In genomic region chr13:99277521-99277920, GRCm38 (mm10) we compare ENCODE assay signal across 34 mouse cellular contexts.
"Had no signal": no experiment of that assay in that cellular context is flagged by ENCODE, and none has a peak within 500 bp of the region (broad histone marks: within the 10 kb centered on the region; RNA-seq: fewer than 3 reads in every experiment).

No protein-coding gene starts in this region.

- H3K4me1 ChIP-seq: heart, embryonic 15.5 days; hindbrain, embryonic 12.5 days; hindbrain, embryonic 13.5 days; hindbrain, embryonic 15.5 days; intestine, embryonic 15.5 days; kidney, embryonic 15.5 days had no signal

- H3K4me3 ChIP-seq: heart, embryonic 12.5 days; heart, embryonic 13.5 days; heart, embryonic 15.5 days; hindbrain, embryonic 10.5 days; hindbrain, embryonic 12.5 days; hindbrain, embryonic 13.5 days; hindbrain, embryonic 15.5 days; intestine, embryonic 15.5 days; kidney, embryonic 15.5 days; layer of hippocampus, adult 2 months; left cerebral cortex, adult 2 months had no signal

- H3K27ac ChIP-seq: heart, embryonic 13.5 days; heart, embryonic 15.5 days; hindbrain, embryonic 10.5 days; hindbrain, embryonic 12.5 days; hindbrain, embryonic 13.5 days; hindbrain, embryonic 14.5 days; hindbrain, embryonic 15.5 days; hindbrain, postnatal 0 days; intestine, embryonic 15.5 days; kidney, embryonic 15.5 days; kidney, postnatal 0 days; layer of hippocampus, adult 2 months; left cerebral cortex, adult 2 months had no signal

- H3K4me2 ChIP-seq: heart, embryonic 11.5 days; heart, embryonic 12.5 days; heart, embryonic 13.5 days; heart, embryonic 15.5 days; hindbrain, embryonic 12.5 days; hindbrain, embryonic 13.5 days; hindbrain, embryonic 14.5 days; hindbrain, embryonic 15.5 days; intestine, embryonic 15.5 days; kidney, embryonic 15.5 days had no signal

- H3K36me3 ChIP-seq: heart, embryonic 12.5 days; heart, embryonic 13.5 days; heart, embryonic 15.5 days; hindbrain, embryonic 10.5 days; hindbrain, embryonic 12.5 days; hindbrain, embryonic 13.5 days; hindbrain, embryonic 15.5 days; intestine, embryonic 15.5 days; kidney, embryonic 15.5 days had no signal

- H3K27me3 ChIP-seq: heart, embryonic 12.5 days; heart, embryonic 13.5 days; heart, embryonic 15.5 days; hindbrain, embryonic 12.5 days; hindbrain, embryonic 13.5 days; hindbrain, embryonic 15.5 days; intestine, embryonic 15.5 days; kidney, embryonic 15.5 days had no signal

- H3K9me3 ChIP-seq: heart, embryonic 15.5 days; hindbrain, embryonic 12.5 days; hindbrain, embryonic 13.5 days; hindbrain, embryonic 15.5 days; intestine, embryonic 15.5 days; kidney, embryonic 15.5 days had no signal

- ATAC-seq: hindbrain, embryonic 16.5 days; hindbrain, postnatal 0 days; inflammation-experienced regulatory T-cells, adult 6 months; intestine, embryonic 15.5 days; intestine, embryonic 16.5 days; intestine, postnatal 0 days had no signal

- H3K9ac ChIP-seq: heart, embryonic 12.5 days; heart, embryonic 13.5 days; heart, embryonic 15.5 days; hindbrain, embryonic 12.5 days; hindbrain, embryonic 13.5 days; hindbrain, embryonic 14.5 days; hindbrain, embryonic 15.5 days; intestine, embryonic 15.5 days; kidney, embryonic 15.5 days had no signal

- DNase-seq: heart, postnatal 10 days; heart, postnatal 14 days; heart, postnatal 4 days; kidney, adult 11 months; kidney, adult 18-20 months; kidney, adult 2 months; kidney, adult 8-10 months; kidney, adult 9 months; kidney, postnatal 10 days; kidney, postnatal 14 days; kidney, postnatal 25 days; kidney, postnatal 36 days; kidney, postnatal 4 days; layer of hippocampus, adult 9-11 months; layer of hippocampus, postnatal 36 days had no signal
